In the genomic region with DNA sequence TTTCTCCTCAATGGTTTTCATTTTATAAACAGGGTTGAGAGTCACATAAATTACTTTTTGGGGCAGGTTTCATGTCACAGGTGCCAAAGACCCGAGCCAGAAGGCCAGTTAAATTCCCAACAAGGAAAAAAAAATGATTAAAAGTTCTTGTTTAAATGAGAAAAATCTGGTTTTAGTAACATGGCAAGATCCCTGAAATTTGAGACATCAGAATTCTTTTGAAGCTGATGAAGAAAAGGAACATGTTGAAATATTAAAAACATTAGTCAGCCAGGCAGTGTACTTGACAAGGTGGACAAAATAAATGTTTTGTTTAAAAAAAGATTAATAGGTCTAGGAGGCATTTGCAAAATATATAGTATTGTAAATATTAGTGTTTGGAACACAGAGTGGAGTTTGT, we compare ENCODE assay signal across 20 mouse cellular contexts.
"Had no signal": no experiment of that assay in that cellular context is flagged by ENCODE, and none has a peak within 500 bp of the region (broad histone marks: within the 10 kb centered on the region; RNA-seq: fewer than 3 reads in every experiment).

No protein-coding gene starts in this region.

- H3K4me1 ChIP-seq: intestine, embryonic 15.5 days; kidney, embryonic 15.5 days had no signal

- H3K9me3 ChIP-seq: intestine, embryonic 15.5 days; kidney, embryonic 15.5 days had no signal

- H3K27me3 ChIP-seq: intestine, embryonic 15.5 days; kidney, embryonic 15.5 days had no signal

- H3K27ac ChIP-seq: intestine, embryonic 15.5 days; kidney, embryonic 15.5 days; left cerebral cortex, adult 2 months; liver, embryonic 14.5 days; macrophage had no signal

- ATAC-seq: intestine, embryonic 15.5 days; liver, postnatal 0 days; lung, postnatal 0 days had no signal

- H3K36me3 ChIP-seq: intestine, embryonic 15.5 days; kidney, embryonic 15.5 days had no signal

- DNase-seq: kidney, adult 11 months; kidney, adult 8-10 months; kidney, postnatal 25 days; layer of hippocampus, postnatal 36 days; left cerebral cortex, postnatal 4 days; liver, postnatal 0 days; lung, embryonic 14.5 days; midbrain, embryonic 14.5 days; right cerebral cortex, adult 18-20 months; right cerebral cortex, postnatal 14 days; right cerebral cortex, postnatal 4 days; thymus, adult 18-20 months; thymus, postnatal 36 days had no signal

- H3K9ac ChIP-seq: intestine, embryonic 15.5 days; kidney, embryonic 15.5 days; liver, embryonic 14.5 days; liver, postnatal 0 days; lung, embryonic 14.5 days had no signal

- H3K4me2 ChIP-seq: intestine, embryonic 15.5 days; kidney, embryonic 15.5 days; liver, embryonic 11.5 days; lung, embryonic 14.5 days had no signal

- H3K4me3 ChIP-seq: intestine, embryonic 15.5 days; kidney, embryonic 15.5 days; left cerebral cortex, adult 2 months had no signal
